Mouse (Mus musculus) kidney, postnatal 0 days (tissue): Measurements from ENCODE around the gene Gm49384. TPM values are rescaled to one million over a fixed set of nuclear protein-coding genes. Genes with fewer than 3 reads are reported as not detected.

Experiments used
- ATAC-seq: fragments of 200-750 bp; cut with Nextera tagmentation; replicated peaks from 2 replicates; pipeline ENCODE4 v1.8.0; 2017; ENCODE audit warnings: low read depth, moderate number of reproducible peaks, moderate TSS enrichment, moderate library complexity; ENCODE audit not compliant: low FRiP score
- DNase-seq: peaks from one replicate; pipeline ENCODE4 v3.0.0-alpha.2; 2016; ENCODE audit warnings: low spot score
- H3K27ac ChIP-seq: fragments of 300-500 bp; sonication (generic); 2 replicates; pipeline ENCODE4 v1.5.1; 2014; ENCODE audit warnings: mild to moderate bottlenecking
- H3K27me3 ChIP-seq: fragments of 300-500 bp; sonication (generic); 2 replicates; pipeline ENCODE4 v1.6.1; 2014; ENCODE audit warnings: low read length, mixed read lengths; ENCODE audit not compliant: insufficient read depth
- H3K36me3 ChIP-seq: fragments of 300-500 bp; sonication (generic); 2 replicates; pipeline ENCODE4 v1.6.1; 2014; ENCODE audit warnings: low read length, mixed read lengths; ENCODE audit not compliant: insufficient read depth
- H3K4me1 ChIP-seq: fragments of 300-500 bp; sonication (generic); replicated peaks from 2 replicates; pipeline ENCODE4 v1.6.1; 2014; ENCODE audit warnings: antibody characterized with exemption, low read length, mixed read lengths; ENCODE audit not compliant: insufficient read depth
- H3K4me2 ChIP-seq: fragments of 300-500 bp; sonication (generic); 2 replicates; pipeline ENCODE4 v1.6.1; 2014; ENCODE audit warnings: mild to moderate bottlenecking, low read length, moderate library complexity, mixed read lengths
- H3K4me3 ChIP-seq: fragments of 300-500 bp; sonication (generic); replicated peaks from 2 replicates; pipeline ENCODE4 v1.5.1; 2014; ENCODE audit warnings: low read depth, low read length
- H3K9ac ChIP-seq: fragments of 300-500 bp; sonication (generic); 2 replicates; pipeline ENCODE4 v1.6.1; 2014; ENCODE audit warnings: low read depth, low read length
- H3K9me3 ChIP-seq: fragments of 300-500 bp; sonication (generic); replicated peaks from 2 replicates; pipeline ENCODE4 v1.6.1; 2016; ENCODE audit warnings: low read length, inconsistent platforms, mixed read lengths
- CTCF ChIP-seq: IDR thresholded peaks from 2 replicates; pipeline ENCODE4 v1.5.1; 2016; ENCODE audit warnings: antibody characterized with exemption, low read depth, mild to moderate bottlenecking, moderate library complexity
- WGBS: fragments of 180-500 bp; shearing (Covaris S2); extraction: QIAGEN DNeasy Blood & Tissue Kit; methylation state at CpG from one replicate; pipeline ENCODE4 v1.1.7; 2014; 5-methylcytosine and 5-hydroxymethylcytosine counted together
- polyA plus RNA-seq: library from polyadenylated mRNA; unstranded; fragments of >200 nt; fragmentation: Nextera tagmentation; extraction: Ambion mirVana; gene quantifications from 2 replicates; pipeline ENCODE4 v1.2.1, GENCODE M21; 2015

Gm49384 gene
- polyA plus RNA-seq, 1 experiment from 2014 or later = 17.1 TPM

DNA sequence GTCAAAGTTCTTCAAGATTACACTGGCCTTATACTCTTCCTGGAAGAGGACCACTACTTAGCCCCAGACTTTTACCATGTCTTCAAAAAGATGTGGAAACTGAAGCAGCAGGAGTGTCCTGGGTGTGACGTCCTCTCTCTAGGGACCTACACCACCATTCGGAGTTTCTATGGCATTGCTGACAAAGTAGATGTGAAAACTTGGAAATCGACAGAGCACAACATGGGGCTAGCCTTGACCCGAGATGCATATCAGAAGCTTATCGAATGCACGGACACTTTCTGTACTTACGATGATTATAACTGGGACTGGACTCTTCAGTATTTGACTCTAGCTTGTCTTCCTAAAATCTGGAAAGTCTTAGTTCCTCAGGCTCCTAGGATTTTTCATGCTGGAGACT lies 18.7 kb downstream of the Gm49384 start:
- TF ChIP-seq CTCF = no peak
- Histone ChIP-seq H3K4me3 (peak overlapping the region; percentile 96), H3K4me2 (peak overlapping the region; percentile 99), H3K27ac (peak overlapping the region; percentile 90; the same call in 1 of the 2 replicates), H3K27me3 (no peaks in the 10 kb centered on the region), H3K9ac (peak overlapping the region; percentile 79), H3K36me3 (0 out of 2 replicates have a peak, but pooled peaks cover 9% of the 10 kb centered on the region), H3K9me3 (no peaks in the 10 kb centered on the region), H3K4me1 (peaks cover 11% of the 10 kb centered on the region; the same call in 1 of the 2 replicates)
- WGBS = 66% methylated on average over 7 of the region's 7 CpGs
- no peak for DNase-seq
- ATAC-seq = no peak

DNA sequence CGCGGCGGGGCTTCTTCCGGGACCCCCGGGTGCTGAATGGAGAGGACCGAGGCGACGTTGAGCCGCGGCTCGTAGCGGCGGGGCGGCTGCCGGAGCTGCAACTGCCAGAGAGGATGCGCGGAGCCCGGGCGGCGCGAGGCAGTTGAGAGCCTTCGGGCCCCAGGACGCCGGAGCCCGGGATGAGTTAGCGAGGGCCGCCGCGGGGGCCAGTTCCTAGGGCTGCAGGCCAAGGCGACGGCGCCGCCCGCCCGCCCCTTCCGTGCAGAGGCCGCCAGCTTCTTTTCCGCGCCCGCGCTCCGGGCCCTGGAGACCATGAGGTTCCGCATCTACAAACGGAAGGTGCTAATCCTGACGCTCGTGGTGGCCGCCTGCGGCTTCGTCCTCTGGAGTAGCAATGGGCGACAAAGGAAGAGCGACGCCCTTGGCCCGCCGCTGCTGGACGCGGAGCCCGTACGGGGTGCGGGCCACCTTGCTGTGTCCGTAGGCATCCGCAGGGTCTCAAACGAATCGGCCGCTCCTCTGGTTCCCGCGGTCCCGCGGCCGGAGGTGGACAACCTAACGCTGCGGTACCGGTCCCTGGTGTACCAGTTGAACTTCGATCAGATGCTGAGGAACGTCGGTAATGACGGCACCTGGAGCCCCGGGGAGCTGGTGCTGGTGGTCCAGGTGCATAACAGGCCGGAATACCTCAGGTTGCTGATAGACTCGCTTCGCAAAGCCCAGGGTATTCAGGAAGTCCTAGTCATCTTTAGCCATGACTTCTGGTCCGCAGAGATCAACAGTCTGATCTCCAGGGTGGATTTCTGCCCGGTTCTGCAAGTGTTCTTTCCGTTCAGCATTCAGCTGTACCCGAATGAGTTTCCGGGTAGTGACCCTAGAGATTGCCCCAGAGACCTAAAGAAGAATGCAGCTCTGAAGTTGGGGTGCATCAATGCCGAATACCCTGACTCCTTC lies 19.4 kb downstream of the Gm49384 start:
- TF ChIP-seq CTCF = no peak
- Histone ChIP-seq H3K27me3 (no peaks in the 10 kb centered on the region), H3K4me2 (peak overlapping the region; percentile 99), H3K4me1 (peaks cover 11% of the 10 kb centered on the region; the same call in 1 of the 2 replicates), H3K27ac (peak overlapping the region; percentile 90), H3K36me3 (0 out of 2 replicates have a peak, but pooled peaks cover 4% of the 10 kb centered on the region), H3K9me3 (no peaks in the 10 kb centered on the region), H3K4me3 (peak overlapping the region; percentile 96), H3K9ac (peak overlapping the region; percentile 79)
- DNase-seq (peak; percentile 54), ATAC-seq (peak; percentile 53)
- 1% methylated on average over 86 of the region's 86 CpGs for WGBS

DNA sequence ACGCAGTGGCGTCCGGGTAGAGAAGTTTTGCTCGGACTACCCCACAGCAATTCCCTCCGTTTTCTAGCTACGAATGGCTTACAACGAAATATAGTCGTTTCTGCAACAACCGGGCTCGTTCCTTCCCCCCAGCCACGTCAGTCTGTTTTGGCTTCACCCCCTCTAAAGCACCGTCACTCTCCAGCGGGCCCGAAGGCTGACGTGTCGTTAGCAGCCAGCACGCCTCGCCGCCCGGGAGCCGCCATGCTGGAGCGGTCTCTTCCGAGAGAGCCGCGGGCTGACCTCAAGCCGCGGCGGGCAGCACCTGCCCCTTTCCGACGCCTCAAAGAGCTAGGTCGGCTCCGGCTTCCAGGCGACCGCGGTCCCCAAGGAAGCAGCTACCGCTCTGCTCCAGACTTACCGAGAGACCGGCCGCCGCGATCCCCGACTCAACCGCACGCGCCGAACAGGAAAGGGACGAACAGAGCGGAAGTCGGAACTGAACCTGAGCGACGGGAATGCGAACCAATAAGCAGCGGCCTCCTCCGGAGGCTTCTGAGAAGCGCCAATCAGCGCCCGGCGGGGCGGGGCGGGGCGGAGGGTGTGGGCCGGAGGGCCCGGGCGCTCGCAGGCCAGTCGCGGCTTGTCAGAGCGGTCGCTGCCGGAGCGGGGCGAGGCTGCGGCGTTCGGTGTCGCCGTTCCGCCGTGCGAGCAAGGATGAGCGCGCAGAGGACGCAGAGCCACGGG lies 20.3 kb downstream of the Gm49384 start, which contains the start of the genes Rpl36al and Mgat2:
Gene Rpl36al (minus strand): TSS at position 501 of the 726 bp plus-strand sequence.
Gene Mgat2 (plus strand): TSS at position 575 of the 726 bp plus-strand sequence.
- peak within 1 kb of the TSS; percentile 99 for H3K4me2 ChIP-seq
- 0 out of 2 replicates have a peak, but pooled peaks cover 4% of the 10 kb centered on the region for H3K36me3 ChIP-seq
- DNase-seq (peak; percentile 99), ATAC-seq (peak; percentile 99)
- H3K9ac ChIP-seq = peak within 1 kb of the TSS; percentile 79
- H3K27me3 ChIP-seq = no peaks in the 10 kb centered on the region
- peaks cover 11% of the 10 kb centered on the region; the same call in 1 of the 2 replicates for H3K4me1 ChIP-seq
- H3K9me3 ChIP-seq = no peaks in the 10 kb centered on the region
- under 1% methylated on average over 84 of the region's 84 CpGs for WGBS
- peak within 1 kb of the TSS; percentile 90 for H3K27ac ChIP-seq
- no peak for TF ChIP-seq CTCF
- peak within 1 kb of the TSS; percentile 96 for H3K4me3 ChIP-seq

DNA sequence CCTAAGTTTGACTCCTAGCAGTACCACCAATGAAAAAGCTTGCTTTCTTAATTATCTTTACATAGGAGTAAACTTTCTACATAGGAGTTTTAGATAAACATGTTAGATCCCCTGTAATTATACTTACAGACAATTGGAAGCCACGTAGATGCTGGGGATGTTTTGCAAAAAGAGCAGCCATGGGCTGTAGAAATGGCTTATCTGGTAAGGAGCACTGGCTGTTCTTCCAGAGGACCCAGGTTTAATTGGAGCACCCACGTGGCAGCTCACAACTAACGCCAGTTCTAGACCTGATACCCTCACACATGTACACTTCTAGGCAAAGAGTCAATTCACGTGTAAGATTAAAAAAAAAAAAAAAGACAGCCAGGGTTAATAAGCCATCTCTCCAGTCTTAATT lies 22.3 kb downstream of the Gm49384 start:
- DNase-seq = no peak
- 0 out of 2 replicates have a peak, but pooled peaks cover 4% of the 10 kb centered on the region for H3K36me3 ChIP-seq
- H3K27ac ChIP-seq = no peak overlapping the region
- no peaks in the 10 kb centered on the region for H3K27me3 ChIP-seq
- H3K4me3 ChIP-seq = no peak overlapping the region
- H3K4me1 ChIP-seq = peaks cover 11% of the 10 kb centered on the region; the same call in 1 of the 2 replicates
- no peak for TF ChIP-seq CTCF
- no peak overlapping the region for H3K4me2 ChIP-seq
- 88% methylated on average over 4 of the region's 4 CpGs for WGBS
- no peak overlapping the region for H3K9ac ChIP-seq
- ATAC-seq = no peak
- H3K9me3 ChIP-seq = no peaks in the 10 kb centered on the region

DNA sequence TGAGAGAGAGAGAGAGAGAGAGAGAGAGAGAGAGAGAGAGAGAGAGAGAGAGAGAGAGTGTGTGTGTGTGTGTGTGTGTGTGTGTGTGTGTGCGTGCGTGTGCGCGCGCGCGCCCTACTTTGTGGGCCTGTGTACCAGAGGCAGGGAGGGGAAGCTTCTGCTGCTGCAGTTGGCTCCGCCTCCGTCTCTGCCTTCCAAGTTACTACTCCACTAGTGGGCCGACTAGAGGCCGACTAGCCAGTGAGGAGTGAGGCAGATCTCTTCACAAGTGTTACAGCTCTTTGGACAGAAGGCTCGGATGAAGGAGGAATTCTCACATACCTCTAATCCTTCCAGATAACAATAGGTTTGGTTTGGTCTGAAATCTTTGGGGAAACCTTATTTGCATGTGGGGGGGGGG lies 24.7 kb downstream of the Gm49384 start:
- Histone ChIP-seq H3K9me3 (no peaks in the 10 kb centered on the region), H3K4me1 (no peaks in the 10 kb centered on the region), H3K27me3 (no peaks in the 10 kb centered on the region), H3K4me2 (no peak overlapping the region), H3K9ac (no peak overlapping the region), H3K27ac (no peak overlapping the region), H3K36me3 (0 out of 2 replicates have a peak, but pooled peaks cover 8% of the 10 kb centered on the region), H3K4me3 (no peak overlapping the region)
- DNase-seq = no peak
- WGBS = 69% methylated on average over 12 of the region's 12 CpGs
- TF ChIP-seq CTCF = no peak
- no peak for ATAC-seq

DNA sequence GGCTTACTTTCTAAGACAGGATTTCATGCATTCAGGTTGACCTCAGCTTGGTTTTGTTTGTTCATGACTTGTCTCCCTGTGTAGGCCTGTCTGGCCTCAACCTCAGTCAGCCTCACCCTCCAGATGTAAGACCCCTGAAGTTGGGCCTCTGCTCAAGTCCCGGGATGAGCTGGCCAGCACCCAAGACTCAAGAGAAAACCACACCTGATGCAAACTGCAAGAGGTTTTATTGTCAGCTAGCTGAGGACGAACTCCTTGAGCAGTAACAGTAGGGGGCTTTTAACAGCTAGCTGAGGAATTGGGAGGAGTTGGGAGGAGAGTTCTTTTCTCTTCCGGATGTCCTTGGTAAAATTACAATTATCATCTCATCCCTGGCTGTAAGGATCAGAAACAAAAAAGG lies 26.5 kb downstream of the Gm49384 start:
- Histone ChIP-seq H3K27me3 (no peaks in the 10 kb centered on the region), H3K4me1 (no peaks in the 10 kb centered on the region), H3K27ac (no peak overlapping the region), H3K36me3 (0 out of 2 replicates have a peak, but pooled peaks cover 8% of the 10 kb centered on the region), H3K9ac (no peak overlapping the region), H3K4me3 (no peak overlapping the region), H3K4me2 (no peak overlapping the region), H3K9me3 (no peaks in the 10 kb centered on the region)
- 89% methylated on average over 3 of the region's 3 CpGs for WGBS
- no peak for ATAC-seq
- TF ChIP-seq CTCF = no peak
- no peak for DNase-seq
